Mouse (Mus musculus): ENCODE measurements at regions not wholly inside any gene's neighbourhood (a gene's known extent, or its start where the extent isn't known, plus 50 kb on each side); places are given as distances from the start of the nearest gene placed in this dataset.
A peak's percentile ranks its signal among the peaks of the same experiment; 100 is the strongest.

DNA sequence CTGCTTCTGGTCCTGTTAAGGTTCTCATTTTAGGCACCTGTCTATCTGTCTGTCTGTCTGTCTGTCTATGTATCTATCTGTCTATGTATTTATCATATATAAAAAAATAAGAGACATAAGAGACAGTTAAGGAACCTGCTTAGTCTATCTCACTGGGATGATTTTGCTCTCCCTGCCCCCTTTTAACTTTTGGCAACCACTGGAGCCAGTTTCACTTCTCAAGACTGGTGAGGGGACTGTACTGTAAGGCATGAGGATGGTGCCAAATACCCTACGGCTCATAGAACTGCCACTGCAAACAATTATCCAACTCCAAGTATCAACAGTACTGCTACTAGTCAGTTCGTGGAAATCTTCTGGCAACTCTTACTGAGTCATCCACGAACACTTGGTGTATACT lies 111.2 kb upstream of the Zfp648 start:
- 83% methylated on average over 3 of the region's 3 CpGs for WGBS

DNA sequence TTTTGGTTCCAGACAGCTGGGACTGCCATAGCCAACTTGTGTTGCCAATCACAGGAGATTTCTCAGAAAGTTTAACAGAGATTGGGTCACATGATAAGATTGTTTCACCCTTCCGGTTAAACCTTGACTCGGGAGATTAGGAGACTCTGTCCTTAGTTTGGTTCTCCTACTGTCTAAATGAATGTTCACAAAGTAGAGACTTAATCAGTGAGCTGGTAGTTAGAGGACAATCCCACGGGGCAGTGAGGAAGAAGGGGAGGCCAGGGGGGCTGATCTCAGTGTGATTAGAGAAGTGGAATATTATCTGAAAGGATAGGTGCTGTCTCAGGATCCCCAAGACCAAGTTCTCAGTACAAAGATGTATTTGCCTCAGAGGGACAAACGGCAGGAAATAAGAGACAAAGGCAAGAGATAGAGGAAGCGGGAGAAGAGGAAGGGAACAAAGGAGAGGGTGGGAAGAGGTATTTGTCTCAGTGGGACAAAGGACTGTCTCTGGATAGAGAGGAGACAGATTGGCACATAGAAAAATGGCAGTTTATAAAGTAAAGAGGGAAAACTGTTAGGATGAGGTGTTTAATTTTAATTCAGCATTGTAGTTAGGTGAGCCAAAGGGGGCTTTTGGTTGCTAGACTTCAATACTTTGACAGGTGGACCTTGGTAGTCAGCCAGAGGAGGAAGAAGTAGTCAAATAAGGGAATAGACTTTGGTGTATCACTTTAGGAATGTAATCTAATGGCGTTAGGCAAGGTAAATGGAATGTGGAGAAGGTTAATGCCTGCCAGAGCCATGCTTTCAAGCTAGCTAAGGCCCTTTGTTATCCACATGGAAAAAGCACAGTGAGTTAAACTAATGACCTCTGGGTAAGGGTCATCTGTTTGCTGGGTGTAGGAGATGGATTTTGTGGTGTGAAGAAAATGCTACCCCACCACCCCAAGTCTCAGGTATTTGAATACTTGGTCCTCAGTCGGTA lies 110.2 kb upstream of the Zfp648 start:
- H3K27ac ChIP-seq = no peak overlapping the region
- H3K9ac ChIP-seq = no peak overlapping the region
- no peak for ATAC-seq (replicated peaks; ENCODE audit: insufficient number of reproducible peaks, insufficient read depth, low FRiP score, low read depth)
- WGBS = 47% methylated on average over 7 of the region's 7 CpGs
- no peaks in the 10 kb centered on the region for H3K27me3 ChIP-seq
- H3K9me3 ChIP-seq (replicated peaks) = no peaks in the 10 kb centered on the region
- peaks cover 8% of the 10 kb centered on the region; the same call in 1 of the 2 replicates for H3K4me1 ChIP-seq (replicated peaks)
- no peak overlapping the region for H3K4me3 ChIP-seq
- H3K4me2 ChIP-seq = no peak overlapping the region
- H3K36me3 ChIP-seq = no peaks in the 10 kb centered on the region

More for the DNA sequence above, 111.2 kb upstream of the Zfp648 start:
- Histone ChIP-seq H3K9me3 (replicated peaks) (no peaks in the 10 kb centered on the region), H3K4me1 (replicated peaks) (peaks cover 8% of the 10 kb centered on the region; the same call in 1 of the 2 replicates), H3K27me3 (no peaks in the 10 kb centered on the region), H3K36me3 (no peaks in the 10 kb centered on the region), H3K27ac (no peak overlapping the region), H3K9ac (no peak overlapping the region), H3K4me3 (no peak overlapping the region), H3K4me2 (no peak overlapping the region)
- ATAC-seq (replicated peaks; ENCODE audit: insufficient number of reproducible peaks, insufficient read depth, low FRiP score, low read depth) = no peak

DNA sequence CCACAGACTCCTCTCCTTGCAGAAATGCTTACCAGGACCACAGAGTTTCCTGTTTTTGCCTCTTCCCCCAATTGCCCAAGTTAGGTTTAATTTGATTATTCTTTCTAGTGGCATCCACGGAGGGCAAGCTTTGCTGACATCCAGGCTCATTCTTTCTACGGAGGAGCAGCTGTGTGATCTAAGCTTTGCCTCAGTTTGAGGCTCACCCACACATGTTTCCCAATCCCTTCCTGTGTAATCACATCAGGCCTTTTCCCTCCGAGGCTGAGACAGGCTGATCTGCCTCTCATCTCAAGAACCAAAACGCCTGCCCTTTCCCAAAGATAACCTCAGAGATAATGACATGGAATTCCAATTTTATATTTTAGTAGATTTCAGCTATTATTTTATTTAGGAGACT lies 107.4 kb upstream of the Zfp648 start:
- Histone ChIP-seq H3K4me2 (no peak overlapping the region), H3K9me3 (replicated peaks) (no peaks in the 10 kb centered on the region), H3K27ac (no peak overlapping the region), H3K4me1 (replicated peaks) (peaks cover 8% of the 10 kb centered on the region; the same call in 1 of the 2 replicates), H3K27me3 (no peaks in the 10 kb centered on the region), H3K9ac (no peak overlapping the region), H3K36me3 (no peaks in the 10 kb centered on the region), H3K4me3 (no peak overlapping the region)
- no peak for ATAC-seq (replicated peaks; ENCODE audit: insufficient number of reproducible peaks, insufficient read depth, low FRiP score, low read depth)
- 62% methylated on average over 4 of the region's 4 CpGs for WGBS

DNA sequence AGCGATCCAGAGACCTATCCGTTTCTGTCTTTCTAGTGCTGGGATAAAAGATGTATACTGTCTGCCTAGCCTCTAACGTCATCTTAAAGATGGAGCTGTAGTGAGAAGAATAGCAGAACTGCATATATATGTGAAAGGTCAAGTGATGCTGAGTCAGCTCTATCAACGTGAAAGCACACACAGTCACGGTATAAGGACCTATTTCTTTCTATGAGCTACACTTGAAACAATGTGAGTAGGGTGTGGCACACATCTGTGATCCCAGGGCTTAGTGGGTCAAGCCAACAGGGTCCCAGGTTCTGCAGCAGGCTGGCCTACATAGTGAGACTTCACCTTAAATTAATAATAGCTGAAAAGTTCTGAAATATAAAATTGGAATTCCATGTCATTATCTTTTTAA lies 106.6 kb upstream of the Zfp648 start:
- no peak overlapping the region for H3K9ac ChIP-seq
- no peak for ATAC-seq (replicated peaks; ENCODE audit: insufficient number of reproducible peaks, insufficient read depth, low FRiP score, low read depth)
- WGBS = 65% methylated on average over 5 of the region's 5 CpGs

GRCm38 (mm10) chr1:154096113-154096512 lies 104.9 kb upstream of the Zfp648 start:
- H3K4me1 ChIP-seq (replicated peaks) = no peaks in the 10 kb centered on the region; the same call in 1 of the 2 replicates
- H3K36me3 ChIP-seq = no peaks in the 10 kb centered on the region
- 85% methylated on average over 7 of the region's 7 CpGs for WGBS
- no peak overlapping the region for H3K4me3 ChIP-seq
- no peak overlapping the region for H3K27ac ChIP-seq
- no peak overlapping the region for H3K4me2 ChIP-seq
- H3K9me3 ChIP-seq (replicated peaks) = no peaks in the 10 kb centered on the region
- no peak overlapping the region for H3K9ac ChIP-seq
- no peak for ATAC-seq (replicated peaks; ENCODE audit: insufficient number of reproducible peaks, insufficient read depth, low FRiP score, low read depth)
- H3K27me3 ChIP-seq = no peaks in the 10 kb centered on the region

More for the DNA sequence above, 106.6 kb upstream of the Zfp648 start:
- no peaks in the 10 kb centered on the region for H3K27me3 ChIP-seq
- H3K4me1 ChIP-seq (replicated peaks) = peaks cover 8% of the 10 kb centered on the region; the same call in 1 of the 2 replicates
- no peaks in the 10 kb centered on the region for H3K36me3 ChIP-seq
- H3K27ac ChIP-seq = no peak overlapping the region
- no peaks in the 10 kb centered on the region for H3K9me3 ChIP-seq (replicated peaks)
- no peak overlapping the region for H3K4me3 ChIP-seq
- H3K4me2 ChIP-seq = no peak overlapping the region

DNA sequence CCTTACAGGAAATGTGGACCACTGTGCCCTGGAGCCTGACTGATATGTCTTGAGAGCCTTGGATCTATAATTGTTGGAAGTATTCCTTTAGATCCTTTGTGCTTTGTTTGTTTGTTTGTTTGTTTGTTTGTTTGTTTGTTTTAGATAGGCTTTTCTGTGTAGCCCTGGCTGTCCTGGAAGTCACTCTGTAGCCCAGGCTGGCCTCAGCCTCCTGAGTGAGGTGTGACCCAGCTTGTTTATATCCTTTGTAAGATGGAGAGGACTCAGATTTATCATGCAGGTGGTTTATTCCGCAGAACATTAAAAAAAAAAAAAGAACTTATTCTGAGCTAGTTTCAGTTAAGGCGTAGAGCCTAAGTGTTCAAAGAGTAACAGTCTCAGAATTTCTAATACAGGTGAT lies 104.1 kb upstream of the Zfp648 start:
- no peaks in the 10 kb centered on the region for H3K27me3 ChIP-seq
- H3K9me3 ChIP-seq (replicated peaks) = no peaks in the 10 kb centered on the region
- ATAC-seq (replicated peaks; ENCODE audit: insufficient number of reproducible peaks, insufficient read depth, low FRiP score, low read depth) = no peak
- H3K4me1 ChIP-seq (replicated peaks) = no peaks in the 10 kb centered on the region
- WGBS = 91% methylated on average over 2 of the region's 2 CpGs
- no peak overlapping the region for H3K4me2 ChIP-seq
- H3K9ac ChIP-seq = no peak overlapping the region
- no peak overlapping the region for H3K27ac ChIP-seq
- no peak overlapping the region for H3K4me3 ChIP-seq
- H3K36me3 ChIP-seq = no peaks in the 10 kb centered on the region

GRCm38 (mm10) chr1:154097656-154098055 lies 103.3 kb upstream of the Zfp648 start:
- WGBS = 46% methylated on average over 6 of the region's 6 CpGs
- Histone ChIP-seq H3K4me1 (replicated peaks) (peaks cover 2% of the 10 kb centered on the region), H3K9ac (no peak overlapping the region), H3K27ac (no peak overlapping the region), H3K4me3 (no peak overlapping the region), H3K4me2 (no peak overlapping the region), H3K9me3 (replicated peaks) (no peaks in the 10 kb centered on the region), H3K27me3 (no peaks in the 10 kb centered on the region), H3K36me3 (no peaks in the 10 kb centered on the region)
- no peak for ATAC-seq (replicated peaks; ENCODE audit: insufficient number of reproducible peaks, insufficient read depth, low FRiP score, low read depth)

DNA sequence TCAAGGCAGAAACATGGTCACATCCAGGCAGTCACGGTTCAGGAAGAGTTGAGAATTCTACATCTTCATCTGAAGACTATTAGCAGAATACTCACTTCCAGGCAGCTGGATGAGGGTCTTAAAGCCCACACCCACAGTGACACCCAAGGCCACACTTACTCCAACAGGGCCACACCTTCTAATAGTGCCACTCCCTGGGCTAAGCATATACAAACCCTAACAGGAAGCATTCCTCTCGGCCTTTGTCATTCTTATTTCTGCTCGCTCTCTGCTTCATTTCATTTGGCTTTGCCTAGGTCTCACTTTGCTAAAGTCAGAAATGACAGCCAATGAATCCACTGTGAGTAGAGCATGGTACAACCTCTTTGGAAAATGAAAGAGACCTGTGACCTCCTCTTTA lies 100.4 kb upstream of the Zfp648 start:
- H3K4me2 ChIP-seq = no peak overlapping the region
- no peaks in the 10 kb centered on the region for H3K27me3 ChIP-seq
- H3K36me3 ChIP-seq = no peaks in the 10 kb centered on the region
- H3K4me3 ChIP-seq = no peak overlapping the region
- peaks cover 10% of the 10 kb centered on the region for H3K4me1 ChIP-seq (replicated peaks)
- no peak for ATAC-seq (replicated peaks; ENCODE audit: insufficient number of reproducible peaks, insufficient read depth, low FRiP score, low read depth)
- no peaks in the 10 kb centered on the region for H3K9me3 ChIP-seq (replicated peaks)
- 74% methylated on average over 3 of the region's 3 CpGs for WGBS
- no peak overlapping the region for H3K27ac ChIP-seq
- H3K9ac ChIP-seq = no peak overlapping the region

DNA sequence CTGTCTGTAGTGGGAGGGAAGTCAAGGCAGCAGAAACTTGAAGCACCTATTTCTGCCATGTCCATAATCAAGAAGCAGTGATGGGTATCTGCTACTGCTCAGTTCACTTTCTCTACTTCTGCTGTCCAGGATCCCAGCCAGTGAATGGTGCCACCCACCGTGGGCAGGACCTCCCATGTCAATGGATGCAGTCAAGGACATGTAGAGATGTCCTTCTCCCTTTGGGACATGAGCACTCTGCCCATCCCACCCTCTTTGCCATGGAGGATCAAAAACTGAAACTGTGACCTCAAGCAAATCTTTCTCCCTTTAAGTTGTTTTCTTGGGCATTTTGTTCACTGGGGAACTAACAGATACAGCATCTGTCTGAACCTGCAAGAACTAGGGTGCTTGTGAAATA lies 99.6 kb upstream of the Zfp648 start:
- Histone ChIP-seq H3K4me2 (no peak overlapping the region), H3K4me3 (no peak overlapping the region), H3K27ac (no peak overlapping the region), H3K36me3 (no peaks in the 10 kb centered on the region), H3K27me3 (no peaks in the 10 kb centered on the region), H3K4me1 (replicated peaks) (peaks cover 10% of the 10 kb centered on the region), H3K9me3 (replicated peaks) (no peaks in the 10 kb centered on the region), H3K9ac (no peak overlapping the region)
- ATAC-seq (replicated peaks; ENCODE audit: insufficient number of reproducible peaks, insufficient read depth, low FRiP score, low read depth) = no peak
- 84% methylated on average over 1 of the region's 1 CpGs for WGBS

- no peak for ATAC-seq (replicated peaks; ENCODE audit: insufficient number of reproducible peaks, insufficient read depth, low FRiP score, low read depth)
- no peaks in the 10 kb centered on the region for H3K36me3 ChIP-seq
- 86% methylated on average over 3 of the region's 3 CpGs for WGBS
- H3K4me2 ChIP-seq = no peak overlapping the region
- H3K9ac ChIP-seq = no peak overlapping the region
- no peak overlapping the region for H3K27ac ChIP-seq
- H3K4me1 ChIP-seq (replicated peaks) = peaks cover 10% of the 10 kb centered on the region
- H3K27me3 ChIP-seq = no peaks in the 10 kb centered on the region
- no peaks in the 10 kb centered on the region for H3K9me3 ChIP-seq (replicated peaks)
- H3K4me3 ChIP-seq = no peak overlapping the region
Observed at GRCm38 (mm10) chr1:154102191-154102590, 98.8 kb upstream of the Zfp648 start.

DNA sequence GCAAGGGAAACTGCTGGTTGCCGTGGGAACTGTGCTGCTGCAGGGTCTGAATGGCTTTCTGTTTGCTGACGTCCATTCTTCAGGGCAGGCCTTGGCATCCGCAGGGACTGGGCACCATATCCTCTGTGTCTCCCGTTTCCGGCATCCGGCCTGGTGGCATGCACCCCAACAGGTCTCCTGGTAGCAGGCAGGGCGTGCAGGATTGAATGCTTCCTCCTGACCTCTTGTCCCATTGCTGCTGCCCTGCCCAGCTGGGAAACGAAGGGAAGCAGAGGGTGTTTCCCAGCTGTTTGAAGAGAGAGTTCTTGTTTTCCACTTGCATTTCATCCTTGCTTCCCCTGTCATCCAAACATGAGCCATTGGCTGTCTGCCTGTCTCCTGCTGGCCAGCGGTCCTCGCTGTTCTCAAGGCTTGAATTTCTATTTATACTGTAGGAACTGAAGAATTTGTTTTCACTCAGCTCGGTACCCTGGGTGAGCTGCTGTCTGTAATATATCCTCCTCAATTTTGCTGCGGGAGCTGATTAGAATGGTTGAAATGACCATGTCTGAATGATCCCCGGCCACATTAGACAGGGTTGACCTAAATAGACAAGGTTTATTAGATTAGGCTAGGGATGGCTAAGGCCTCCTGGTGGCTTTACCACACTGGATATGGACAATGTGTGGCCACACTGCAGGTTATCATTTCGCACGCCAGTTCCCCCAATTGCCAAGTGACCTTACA lies 98.0 kb upstream of the Zfp648 start:
- H3K36me3 ChIP-seq = no peaks in the 10 kb centered on the region
- H3K9me3 ChIP-seq (replicated peaks) = no peaks in the 10 kb centered on the region
- peak; percentile 39; the same call in 1 of the 2 replicates for ATAC-seq (replicated peaks; ENCODE audit: insufficient number of reproducible peaks, insufficient read depth, low FRiP score, low read depth)
- peak overlapping the region; percentile 16; the same call in 1 of the 2 replicates for H3K4me2 ChIP-seq
- H3K4me1 ChIP-seq (replicated peaks) = peaks cover 10% of the 10 kb centered on the region
- 44% methylated on average over 15 of the region's 15 CpGs for whole genome bisulfite sequencing
- no peak overlapping the region for H3K4me3 ChIP-seq
- H3K27me3 ChIP-seq = no peaks in the 10 kb centered on the region
- H3K27ac ChIP-seq = peak overlapping the region; percentile 71
- no peak overlapping the region for H3K9ac ChIP-seq

All from heart, embryonic 15.5 days (tissue).